Comparison of ENCODE assay signal across 8 mouse cellular contexts in genomic region chr3:7755445-7755844, GRCm38 (mm10).
DNase-seq lines count a peak whose midpoint lies in the region.

No protein-coding gene starts in this region.

- DNase-seq in cerebellum, postnatal 25 days, result peak; percentile 8
- no peak for DNase-seq in cerebellum, adult 11-12 months
- DNase-seq in ovary, postnatal 14 days (ENCODE audit: low spot score), result peak; percentile 1
- no peak for DNase-seq in ovary, adult 18-20 months (ENCODE audit: low spot score)
- DNase-seq in heart, postnatal 10 days, result peak; percentile 41 to 50
- DNase-seq in mesoderm, embryonic 11.5 days (ENCODE audit: low read depth, low spot score), result peak; percentile 11
- no peak for DNase-seq in embryo, embryonic 9.5 days (ENCODE audit: extremely low spot score)
- no peak for DNase-seq in right cerebral cortex, postnatal 25 days

- intact Hi-C loops in heart, postnatal 10 days (cut with DNase I), result no loop called here

Comparison
In these comparisons a context has a peak if more than half of its experiments do, and no peak if none do; other contexts are left out.
1. DNase-seq: peak in cerebellum, postnatal 25 days (2 of 2), ovary, postnatal 14 days (single experiment), heart, postnatal 10 days (2 of 2) and mesoderm, embryonic 11.5 days (single experiment); none in cerebellum, adult 11-12 months (single experiment), ovary, adult 18-20 months (single experiment), embryo, embryonic 9.5 days (single experiment) and right cerebral cortex, postnatal 25 days (single experiment).